Mouse (Mus musculus) intestine, embryonic 16.5 days (tissue): ENCODE results near the gene Pithd1. TPM values are rescaled to one million over a fixed set of nuclear protein-coding genes. Genes with fewer than 3 reads are reported as not detected.

Experiments
- ATAC-seq: fragments of 200-750 bp; cut with Nextera tagmentation; 2 replicates; pipeline ENCODE4 v1.8.0; 2017; ENCODE audit warnings: moderate TSS enrichment, moderate library complexity
- H3K27ac ChIP-seq: fragments of 300-500 bp; sonication (generic); 2 replicates; pipeline ENCODE4 v1.5.1; 2014; ENCODE audit warnings: mild to moderate bottlenecking, low read length
- H3K27me3 ChIP-seq: fragments of 300-500 bp; sonication (generic); replicated peaks from 2 replicates; pipeline ENCODE4 v1.6.1; 2014; ENCODE audit warnings: low read length, control low read depth, mixed read lengths; ENCODE audit not compliant: control insufficient read depth, insufficient read depth
- H3K36me3 ChIP-seq: fragments of 300-500 bp; sonication (generic); 2 replicates; pipeline ENCODE4 v1.6.1; 2014; ENCODE audit warnings: low read length, control low read depth; ENCODE audit not compliant: control insufficient read depth, insufficient read depth
- H3K4me1 ChIP-seq: fragments of 300-500 bp; sonication (generic); 2 replicates; pipeline ENCODE4 v1.6.1; 2014; ENCODE audit warnings: low read length, control low read depth, mixed read lengths; ENCODE audit not compliant: control insufficient read depth, insufficient read depth
- H3K4me2 ChIP-seq: fragments of 300-500 bp; sonication (generic); 2 replicates; pipeline ENCODE4 v1.6.1; 2014; ENCODE audit warnings: low read depth, low read length, control low read depth
- H3K4me3 ChIP-seq: fragments of 300-500 bp; sonication (generic); 2 replicates; pipeline ENCODE4 v1.5.1; 2014; ENCODE audit warnings: mild to moderate bottlenecking, low read length
- H3K9ac ChIP-seq: fragments of 300-500 bp; sonication (generic); 2 replicates; pipeline ENCODE4 v1.6.1; 2014; ENCODE audit warnings: low read depth, low read length
- H3K9me3 ChIP-seq: fragments of 300-500 bp; sonication (generic); 2 replicates; pipeline ENCODE4 v1.6.1; 2016; ENCODE audit warnings: low read length, control low read depth; ENCODE audit not compliant: control insufficient read depth
- WGBS: fragments of 180-500 bp; shearing (Covaris S2); extraction: QIAGEN DNeasy Blood & Tissue Kit; methylation state at CpG from one replicate; pipeline ENCODE4 v1.1.7; 2014; 5-methylcytosine and 5-hydroxymethylcytosine counted together
- polyA plus RNA-seq: library from polyadenylated mRNA; unstranded; fragments of >200 nt; fragmentation: Nextera tagmentation; extraction: Ambion mirVana; gene quantifications from 2 replicates; pipeline ENCODE4 v1.2.1, GENCODE M21; 2015

Gene Pithd1
- polyA plus RNA-seq, 1 experiment from 2014 or later: 47.2 TPM

GRCm38 (mm10) chr4:136022924-136023323 lies 35.9 kb upstream of the Pithd1 start:
- H3K4me1 ChIP-seq: peaks cover 15% of the 10 kb centered on the region
- H3K4me2 ChIP-seq: no peak overlapping the region
- H3K9me3 ChIP-seq: no peaks in the 10 kb centered on the region
- H3K27me3 ChIP-seq: no peaks in the 10 kb centered on the region
- no peak for ATAC-seq
- no peaks in the 10 kb centered on the region for H3K36me3 ChIP-seq
- 96% methylated on average over 9 of the region's 9 CpGs for WGBS
- H3K9ac ChIP-seq: no peak overlapping the region
- H3K4me3 ChIP-seq: no peak overlapping the region
- no peak overlapping the region for H3K27ac ChIP-seq

GRCm38 (mm10) chr4:136021549-136022047 lies 34.5 kb upstream of the Pithd1 start, which contains the start of gene Eloa:
Gene Eloa (minus strand): TSS chr4:136021763.
- Histone ChIP-seq H3K4me1 (peaks cover 15% of the 10 kb centered on the region), H3K36me3 (no peaks in the 10 kb centered on the region), H3K4me3 (peak within 1 kb of the TSS; percentile 99), H3K9ac (peak within 1 kb of the TSS; percentile 99), H3K4me2 (peak within 1 kb of the TSS; percentile 80), H3K27ac (peak within 1 kb of the TSS; percentile 92), H3K9me3 (no peaks in the 10 kb centered on the region), H3K27me3 (no peaks in the 10 kb centered on the region)
- ATAC-seq: peak; percentile 99
- under 1% methylated on average over 48 of the region's 48 CpGs for WGBS

GRCm38 (mm10) chr4:136020743-136021548 lies 33.9 kb upstream of the Pithd1 start:
- Histone ChIP-seq H3K9ac (peak overlapping the region; percentile 99), H3K27ac (peak overlapping the region; percentile 92), H3K36me3 (no peaks in the 10 kb centered on the region), H3K27me3 (no peaks in the 10 kb centered on the region), H3K4me3 (peak overlapping the region; percentile 99), H3K4me2 (peak overlapping the region; percentile 80), H3K9me3 (no peaks in the 10 kb centered on the region), H3K4me1 (peaks cover 15% of the 10 kb centered on the region)
- WGBS: under 1% methylated on average over 55 of the region's 62 CpGs
- peak; percentile 77 for ATAC-seq

GRCm38 (mm10) chr4:136016059-136016602 lies 29.1 kb upstream of the Pithd1 start:
- Histone ChIP-seq H3K27ac (no peak overlapping the region), H3K9me3 (no peaks in the 10 kb centered on the region), H3K27me3 (no peaks in the 10 kb centered on the region), H3K36me3 (peaks cover 6% of the 10 kb centered on the region), H3K4me2 (no peak overlapping the region), H3K4me1 (peaks cover 15% of the 10 kb centered on the region), H3K4me3 (no peak overlapping the region), H3K9ac (no peak overlapping the region)
- WGBS: 79% methylated on average over 3 of the region's 3 CpGs
- no peak for ATAC-seq

DNA sequence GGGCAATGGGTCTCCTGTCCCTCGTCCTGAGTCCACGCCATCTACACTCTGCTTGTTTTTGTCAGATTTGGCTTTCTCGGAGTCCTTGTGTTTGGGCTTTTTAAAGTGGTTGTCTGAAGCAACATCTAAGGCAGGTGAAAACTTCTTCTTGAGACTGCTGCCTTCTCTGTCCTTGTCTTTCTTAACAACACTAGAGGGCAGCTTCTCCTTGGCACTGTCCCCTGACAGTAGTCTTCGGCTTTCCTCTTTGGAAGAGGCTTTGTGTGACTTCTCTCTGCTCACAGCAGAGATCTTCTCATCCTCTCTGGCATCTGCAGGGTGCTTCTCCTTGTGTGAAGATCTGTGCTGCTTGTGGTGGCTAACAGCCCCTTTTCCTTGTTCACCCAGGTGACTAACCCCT lies 23.5 kb upstream of the Pithd1 start:
- no peak for ATAC-seq
- H3K27ac ChIP-seq: no peak overlapping the region
- H3K9me3 ChIP-seq: no peaks in the 10 kb centered on the region
- no peaks in the 10 kb centered on the region for H3K27me3 ChIP-seq
- H3K4me1 ChIP-seq: no peaks in the 10 kb centered on the region
- peaks cover 29% of the 10 kb centered on the region for H3K36me3 ChIP-seq
- no peak overlapping the region for H3K4me2 ChIP-seq
- H3K9ac ChIP-seq: no peak overlapping the region
- H3K4me3 ChIP-seq: no peak overlapping the region
- WGBS: 91% methylated on average over 4 of the region's 4 CpGs

- no peaks in the 10 kb centered on the region for H3K27me3 ChIP-seq
- WGBS: 87% methylated on average over 8 of the region's 8 CpGs
- no peak overlapping the region for H3K27ac ChIP-seq
- no peak for ATAC-seq
- no peaks in the 10 kb centered on the region for H3K9me3 ChIP-seq
- H3K4me2 ChIP-seq: no peak overlapping the region
- H3K36me3 ChIP-seq: peaks cover 38% of the 10 kb centered on the region
- no peak overlapping the region for H3K9ac ChIP-seq
- no peak overlapping the region for H3K4me3 ChIP-seq
- H3K4me1 ChIP-seq: no peaks in the 10 kb centered on the region
These were observed 21.9 kb upstream of the Pithd1 start for GRCm38 (mm10) chr4:136008782-136009447.

- Histone ChIP-seq H3K27me3 (no peaks in the 10 kb centered on the region), H3K36me3 (peaks cover 42% of the 10 kb centered on the region), H3K4me1 (no peaks in the 10 kb centered on the region), H3K9ac (no peak overlapping the region), H3K4me2 (no peak overlapping the region), H3K4me3 (no peak overlapping the region), H3K27ac (no peak overlapping the region), H3K9me3 (no peaks in the 10 kb centered on the region)
- ATAC-seq: no peak
- WGBS: 91% methylated on average over 3 of the region's 3 CpGs
These were observed 19.8 kb upstream of the Pithd1 start for GRCm38 (mm10) chr4:136006821-136007220.

DNA sequence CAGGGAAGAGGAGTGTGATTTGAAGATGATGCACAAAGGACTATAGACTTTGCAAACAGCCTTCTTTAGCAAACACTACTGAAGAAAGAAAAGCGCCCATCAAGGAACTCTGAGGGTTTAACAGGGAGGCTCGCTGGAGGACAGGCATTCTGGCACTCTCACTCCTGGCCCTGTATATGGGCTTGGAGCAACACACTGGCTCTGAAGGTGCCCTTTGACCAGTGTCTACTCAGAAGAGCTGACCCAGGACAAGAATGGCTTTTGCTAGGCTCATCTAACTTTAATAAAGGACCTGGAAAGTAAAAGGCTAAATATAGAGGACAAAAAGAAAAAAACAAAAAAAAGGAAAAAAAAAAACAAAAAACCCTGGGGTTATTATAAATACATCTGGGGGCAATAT lies 17.9 kb upstream of the Pithd1 start:
- 87% methylated on average over 2 of the region's 2 CpGs for WGBS
- peaks cover 33% of the 10 kb centered on the region for H3K36me3 ChIP-seq
- no peaks in the 10 kb centered on the region for H3K4me1 ChIP-seq
- no peaks in the 10 kb centered on the region for H3K27me3 ChIP-seq
- no peak overlapping the region for H3K4me2 ChIP-seq
- no peaks in the 10 kb centered on the region for H3K9me3 ChIP-seq
- no peak overlapping the region for H3K9ac ChIP-seq
- no peak for ATAC-seq
- H3K27ac ChIP-seq: no peak overlapping the region
- no peak overlapping the region for H3K4me3 ChIP-seq

- H3K4me1 ChIP-seq: no peaks in the 10 kb centered on the region
- no peak overlapping the region for H3K4me3 ChIP-seq
- no peaks in the 10 kb centered on the region for H3K27me3 ChIP-seq
- no peak overlapping the region for H3K9ac ChIP-seq
- no peaks in the 10 kb centered on the region for H3K9me3 ChIP-seq
- H3K27ac ChIP-seq: no peak overlapping the region
- H3K4me2 ChIP-seq: no peak overlapping the region
- WGBS: 86% methylated on average over 5 of the region's 5 CpGs
- H3K36me3 ChIP-seq: peaks cover 28% of the 10 kb centered on the region
- ATAC-seq: no peak
These were observed 17.1 kb upstream of the Pithd1 start for GRCm38 (mm10) chr4:136004107-136004675.
